Mouse (Mus musculus): Measurements from ENCODE around the gene Eif3g. TPM values are rescaled to one million over a fixed set of nuclear protein-coding genes. Genes with fewer than 3 reads are reported as not detected.

Gene Eif3g
- polyA plus RNA-seq (2016; fragmentation: Nextera tagmentation; extraction: Ambion mirVana) = 282 and 283 TPM in 2 replicates

- H3K36me3 ChIP-seq = peaks cover 30% of the 10 kb centered on the region
- peaks cover 6% of the 10 kb centered on the region; the same call in 1 of the 2 replicates for H3K27me3 ChIP-seq
- H3K27ac ChIP-seq = 0 out of 2 replicates have a peak within 1 kb of the TSS, but pooled peaks have one; percentile 40
- peak; percentile 84 for ATAC-seq (ENCODE audit: low FRiP score)
- peaks cover 15% of the 10 kb centered on the region for H3K4me1 ChIP-seq
- H3K9ac ChIP-seq = peak within 1 kb of the TSS; percentile 97
- 5% methylated on average over 34 of the region's 34 CpGs for WGBS
- H3K9me3 ChIP-seq (replicated peaks) = no peaks in the 10 kb centered on the region
- H3K4me2 ChIP-seq (replicated peaks) = peak within 1 kb of the TSS; percentile 99
- H3K4me3 ChIP-seq = peak within 1 kb of the TSS; percentile 98
Measured at GRCm38 (mm10) chr9:20898511-20899073, at the start of gene Eif3g. Eif3g (minus strand) TSS chr9:20898623.

DNA sequence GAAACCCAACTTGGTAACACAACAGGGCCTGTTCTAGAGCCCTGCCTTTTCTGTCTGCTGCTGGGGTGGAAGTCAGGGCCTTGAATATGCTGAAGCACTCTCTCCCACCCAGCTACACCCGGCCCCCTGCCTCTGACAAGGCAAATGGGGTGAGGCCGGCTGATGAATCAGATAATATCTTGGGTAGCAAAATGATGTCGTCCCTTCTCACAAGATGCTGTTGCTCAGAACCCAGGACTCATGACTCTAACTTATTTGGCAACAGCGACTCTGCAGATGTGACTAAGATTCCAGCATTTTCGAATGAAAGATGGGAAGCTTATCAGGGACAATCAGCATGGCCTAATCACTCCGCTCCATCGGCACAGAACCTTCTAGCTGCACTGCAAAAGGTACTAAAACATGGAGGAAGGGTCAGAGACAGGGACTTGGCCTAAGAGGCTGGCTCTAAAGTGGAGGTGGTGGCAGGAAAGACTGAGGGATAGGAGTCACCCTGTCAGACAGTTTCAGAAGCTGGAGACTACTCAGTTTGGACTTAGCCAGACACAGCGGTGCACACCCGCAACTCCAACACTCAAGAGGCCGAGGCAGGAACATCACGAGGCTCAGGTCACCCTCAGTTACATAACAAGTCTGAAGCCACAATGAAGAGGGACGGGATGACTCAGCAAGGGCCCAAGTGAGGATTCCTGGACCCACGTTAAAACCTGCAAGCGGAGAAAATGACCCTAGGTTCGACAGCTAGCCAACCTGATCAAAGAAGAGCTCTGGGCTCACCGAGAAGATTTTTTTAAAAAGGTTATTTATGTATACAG lies 47.9 kb upstream of the Eif3g start:
- no peak overlapping the region for H3K4me2 ChIP-seq (replicated peaks)
- peaks cover 30% of the 10 kb centered on the region for H3K4me1 ChIP-seq
- 87% methylated on average over 16 of the region's 16 CpGs for WGBS
- no peaks in the 10 kb centered on the region for H3K27me3 ChIP-seq
- H3K9me3 ChIP-seq (replicated peaks) = no peaks in the 10 kb centered on the region
- no peak for ATAC-seq (ENCODE audit: low FRiP score)
- no peak overlapping the region for H3K9ac ChIP-seq
- H3K4me3 ChIP-seq = no peak overlapping the region
- H3K36me3 ChIP-seq = peaks cover 11% of the 10 kb centered on the region
- no peak overlapping the region for H3K27ac ChIP-seq

GRCm38 (mm10) chr9:20944697-20945370 lies 46.4 kb upstream of the Eif3g start:
- Histone ChIP-seq H3K9me3 (replicated peaks) (no peaks in the 10 kb centered on the region), H3K27me3 (no peaks in the 10 kb centered on the region), H3K27ac (no peak overlapping the region), H3K36me3 (peaks cover 25% of the 10 kb centered on the region), H3K4me1 (peaks cover 21% of the 10 kb centered on the region), H3K4me2 (replicated peaks) (no peak overlapping the region), H3K9ac (no peak overlapping the region; the same call in 1 of the 2 replicates), H3K4me3 (no peak overlapping the region)
- 72% methylated on average over 4 of the region's 4 CpGs for WGBS
- no peak for ATAC-seq (ENCODE audit: low FRiP score)

- WGBS = 9% methylated on average over 2 of the region's 2 CpGs
- H3K9me3 ChIP-seq (replicated peaks) = no peaks in the 10 kb centered on the region
- no peak overlapping the region for H3K27ac ChIP-seq
- ATAC-seq (ENCODE audit: low FRiP score) = no peak
- H3K4me1 ChIP-seq = peaks cover 19% of the 10 kb centered on the region
- H3K4me3 ChIP-seq = no peak overlapping the region
- no peak overlapping the region for H3K4me2 ChIP-seq (replicated peaks)
- H3K36me3 ChIP-seq = peaks cover 35% of the 10 kb centered on the region
- no peaks in the 10 kb centered on the region for H3K27me3 ChIP-seq
- H3K9ac ChIP-seq = no peak overlapping the region
Measured at GRCm38 (mm10) chr9:20943911-20944310, 45.5 kb upstream of the Eif3g start.

DNA sequence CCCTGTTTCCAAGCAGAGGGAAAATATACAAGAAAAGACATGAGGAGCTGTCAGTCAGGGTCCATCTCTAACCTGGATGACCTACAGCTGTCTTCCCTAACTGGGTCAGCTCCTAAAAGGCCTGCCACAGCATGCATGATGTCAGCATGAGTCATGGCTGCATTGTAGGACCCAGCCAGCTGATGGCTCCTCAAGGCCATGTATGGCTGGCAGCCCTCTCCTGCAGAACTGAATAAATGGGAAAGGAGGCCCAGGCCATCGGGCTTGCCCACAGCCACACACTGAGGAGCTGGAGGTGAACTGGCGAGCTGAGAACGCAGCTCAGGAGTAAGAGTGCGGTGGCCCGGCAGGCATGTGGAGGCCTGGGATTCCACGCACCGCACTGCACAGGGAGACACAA lies 45.0 kb upstream of the Eif3g start:
- WGBS = 93% methylated on average over 7 of the region's 7 CpGs
- no peak for ATAC-seq (ENCODE audit: low FRiP score)
- H3K4me3 ChIP-seq = no peak overlapping the region
- no peak overlapping the region for H3K27ac ChIP-seq
- no peak overlapping the region for H3K4me2 ChIP-seq (replicated peaks)
- peaks cover 19% of the 10 kb centered on the region for H3K4me1 ChIP-seq
- no peaks in the 10 kb centered on the region for H3K27me3 ChIP-seq
- H3K9ac ChIP-seq = no peak overlapping the region
- peaks cover 40% of the 10 kb centered on the region for H3K36me3 ChIP-seq
- no peaks in the 10 kb centered on the region for H3K9me3 ChIP-seq (replicated peaks)

GRCm38 (mm10) chr9:20923258-20923657 lies 24.8 kb upstream of the Eif3g start:
- no peak overlapping the region for H3K4me3 ChIP-seq
- H3K36me3 ChIP-seq = peaks cover 96% of the 10 kb centered on the region
- no peak overlapping the region for H3K9ac ChIP-seq
- H3K9me3 ChIP-seq (replicated peaks) = no peaks in the 10 kb centered on the region
- ATAC-seq (ENCODE audit: low FRiP score) = no peak
- WGBS = 95% methylated on average over 3 of the region's 3 CpGs
- H3K4me1 ChIP-seq = no peaks in the 10 kb centered on the region
- no peak overlapping the region for H3K27ac ChIP-seq
- H3K4me2 ChIP-seq (replicated peaks) = no peak overlapping the region
- H3K27me3 ChIP-seq = no peaks in the 10 kb centered on the region

DNA sequence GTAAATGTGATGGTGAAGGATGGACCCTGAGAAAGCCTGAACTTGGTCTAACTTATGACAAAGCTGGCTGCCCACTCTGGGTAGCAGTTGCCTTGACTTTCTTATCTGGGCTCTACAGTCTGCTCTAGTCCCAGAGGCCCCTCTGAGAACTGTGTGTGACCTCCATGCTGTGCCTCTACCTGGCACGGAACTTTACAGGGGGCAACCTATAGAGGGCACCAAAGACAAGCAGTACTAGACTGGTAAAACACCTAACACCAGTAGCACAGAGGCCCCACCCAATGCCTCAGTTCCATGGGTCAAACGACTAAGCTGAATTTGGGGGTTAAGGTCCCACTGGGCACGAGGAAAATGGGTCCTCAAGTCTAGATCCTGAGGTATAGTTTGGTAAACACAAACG lies 17.7 kb upstream of the Eif3g start:
- no peak overlapping the region for H3K9ac ChIP-seq
- no peaks in the 10 kb centered on the region for H3K9me3 ChIP-seq (replicated peaks)
- H3K4me2 ChIP-seq (replicated peaks) = no peak overlapping the region
- H3K4me3 ChIP-seq = no peak overlapping the region
- WGBS = 87% methylated on average over 4 of the region's 4 CpGs
- H3K27me3 ChIP-seq = no peaks in the 10 kb centered on the region
- no peak overlapping the region for H3K27ac ChIP-seq
- peaks cover 99% of the 10 kb centered on the region for H3K36me3 ChIP-seq
- ATAC-seq (ENCODE audit: low FRiP score) = no peak
- H3K4me1 ChIP-seq = no peaks in the 10 kb centered on the region

DNA sequence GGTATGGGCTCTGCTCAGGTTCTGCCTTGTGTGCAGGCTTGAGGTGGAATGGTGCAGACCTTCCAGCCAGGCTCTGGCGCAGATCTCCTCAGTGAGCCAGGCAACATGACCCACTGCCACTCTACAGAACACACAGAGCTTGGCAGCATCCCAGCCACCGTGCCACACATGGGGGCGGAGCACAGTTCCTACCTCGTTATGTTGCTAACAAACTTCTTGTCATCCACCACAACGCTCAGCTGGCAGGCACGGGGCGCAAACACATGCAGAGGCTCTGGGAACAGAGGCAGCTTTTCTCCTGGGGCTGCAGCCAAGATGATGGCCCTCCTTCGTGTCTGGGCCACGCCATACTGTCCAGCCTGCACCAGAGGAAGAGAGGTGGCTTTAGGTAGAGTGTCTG lies 11.5 kb upstream of the Eif3g start:
- peaks cover 98% of the 10 kb centered on the region for H3K36me3 ChIP-seq
- no peaks in the 10 kb centered on the region for H3K27me3 ChIP-seq
- H3K4me2 ChIP-seq (replicated peaks) = no peak overlapping the region
- no peaks in the 10 kb centered on the region for H3K4me1 ChIP-seq
- 94% methylated on average over 9 of the region's 9 CpGs for WGBS
- no peak overlapping the region for H3K9ac ChIP-seq
- H3K9me3 ChIP-seq (replicated peaks) = no peaks in the 10 kb centered on the region
- H3K4me3 ChIP-seq = no peak overlapping the region
- no peak overlapping the region for H3K27ac ChIP-seq
- no peak for ATAC-seq (ENCODE audit: low FRiP score)

DNA sequence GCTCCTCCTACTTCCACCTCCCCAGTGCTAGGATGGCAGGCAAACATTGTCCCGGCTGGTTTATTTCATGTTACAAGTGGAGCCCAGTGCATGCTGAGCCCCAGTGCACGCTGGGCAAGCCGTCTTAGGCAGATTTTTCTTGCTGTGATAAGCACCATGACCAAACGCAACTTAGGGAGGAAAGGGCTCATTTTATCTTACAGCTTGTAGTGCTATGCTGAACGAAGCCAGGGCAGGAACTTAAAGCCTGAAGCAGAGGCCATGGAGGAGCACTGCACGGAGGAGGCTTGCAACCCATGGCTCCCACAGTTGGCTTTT lies 3.7 kb upstream of the Eif3g start:
- ATAC-seq (ENCODE audit: low FRiP score) = no peak
- Histone ChIP-seq H3K4me2 (replicated peaks) (no peak overlapping the region), H3K4me3 (no peak overlapping the region), H3K36me3 (peaks cover 28% of the 10 kb centered on the region), H3K27me3 (peaks cover 6% of the 10 kb centered on the region; the same call in 1 of the 2 replicates), H3K9ac (no peak overlapping the region), H3K27ac (no peak overlapping the region), H3K9me3 (replicated peaks) (no peaks in the 10 kb centered on the region), H3K4me1 (peaks cover 14% of the 10 kb centered on the region)
- 43% methylated on average over 6 of the region's 6 CpGs for WGBS

- WGBS = 23% methylated on average over 13 of the region's 13 CpGs
- Histone ChIP-seq H3K27ac (no peak overlapping the region), H3K4me3 (no peak overlapping the region), H3K4me1 (peaks cover 15% of the 10 kb centered on the region), H3K9me3 (replicated peaks) (no peaks in the 10 kb centered on the region), H3K9ac (no peak overlapping the region), H3K27me3 (peaks cover 6% of the 10 kb centered on the region; the same call in 1 of the 2 replicates), H3K4me2 (replicated peaks) (no peak overlapping the region), H3K36me3 (peaks cover 25% of the 10 kb centered on the region)
- no peak for ATAC-seq (ENCODE audit: low FRiP score)
Measured at GRCm38 (mm10) chr9:20901466-20902173, 3.2 kb upstream of the Eif3g start.

DNA sequence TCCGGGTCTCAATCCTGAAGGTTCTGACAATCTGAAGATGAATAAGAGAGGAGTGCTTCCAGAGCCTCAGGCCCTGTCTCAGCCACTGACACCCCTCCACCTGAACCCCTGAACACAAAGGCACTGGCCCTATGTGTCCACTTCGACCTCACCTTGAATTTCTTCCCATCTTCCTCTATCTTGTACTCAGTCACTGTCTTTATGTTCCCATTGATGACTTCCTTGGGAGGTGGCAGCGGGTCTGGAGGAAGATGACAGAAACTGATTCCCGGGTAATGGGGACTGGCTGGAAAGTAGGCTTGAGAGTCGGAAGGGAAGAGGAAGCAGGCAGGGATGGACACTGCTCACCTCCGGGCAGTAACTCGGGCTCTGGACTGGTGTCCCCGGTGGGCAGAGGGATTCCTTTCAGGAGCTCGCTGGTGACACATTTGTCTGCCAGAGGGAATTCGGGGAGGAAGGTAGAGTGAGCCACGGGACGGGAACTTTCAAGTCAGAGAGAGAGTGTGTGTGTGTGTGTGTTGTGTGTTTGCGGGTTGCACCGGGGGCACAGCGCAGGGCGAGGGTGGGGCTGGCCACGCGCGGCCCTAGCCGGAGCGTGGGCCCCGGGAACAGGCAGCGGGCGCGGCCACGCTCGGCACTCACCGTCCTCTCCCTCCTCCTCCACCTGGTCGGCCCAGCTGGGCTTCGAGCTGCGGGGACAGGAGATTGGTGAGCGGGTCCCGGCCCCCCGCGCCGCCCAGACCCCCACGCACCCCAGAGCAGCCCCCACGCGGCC lies 500 bp downstream of the Eif3g start:
- peak; percentile 71 for ATAC-seq (ENCODE audit: low FRiP score)
- Histone ChIP-seq H3K36me3 (peaks cover 37% of the 10 kb centered on the region), H3K4me3 (peak overlapping the region; percentile 98), H3K4me2 (replicated peaks) (peak overlapping the region; percentile 99), H3K27ac (0 out of 2 replicates have a peak overlapping the region, but pooled peaks have one; percentile 40), H3K9ac (peak overlapping the region; percentile 97), H3K4me1 (peaks cover 15% of the 10 kb centered on the region), H3K27me3 (peaks cover 6% of the 10 kb centered on the region; the same call in 1 of the 2 replicates), H3K9me3 (replicated peaks) (no peaks in the 10 kb centered on the region)
- 11% methylated on average over 16 of the region's 39 CpGs for WGBS

All from hindbrain, embryonic 12.5 days (tissue).